Mouse (Mus musculus): ENCODE data around the gene Spindoc. TPM values are rescaled to one million over a fixed set of nuclear protein-coding genes. Genes with fewer than 3 reads are reported as not detected.

Gene Spindoc
- polyA plus RNA-seq, 1 experiment from 2014 or later, result 45.3 TPM

GRCm38 (mm10) chr19:7341512-7342397 is 41.0 kb downstream of the Spindoc start, which contains the start of gene Mark2:
Gene Mark2, minus strand, starts transcription at chr19:7341860.
- Histone ChIP-seq H3K36me3 (0 out of 2 replicates have a peak, but pooled peaks cover 4% of the 10 kb centered on the region), H3K4me2 (replicated peaks) (peak within 1 kb of the TSS; percentile 89), H3K4me3 (replicated peaks) (peak within 1 kb of the TSS; percentile 93), H3K4me1 (replicated peaks) (peaks cover 43% of the 10 kb centered on the region), H3K27ac (peak within 1 kb of the TSS; percentile 89), H3K27me3 (no peaks in the 10 kb centered on the region), H3K9ac (replicated peaks) (peak within 1 kb of the TSS; percentile 99), H3K9me3 (no peaks in the 10 kb centered on the region)
- 2% methylated on average over 52 of the region's 63 CpGs for WGBS
- peak; percentile 97 for ATAC-seq

- ATAC-seq, result peak; percentile 87
These were observed 41.9 kb downstream of the Spindoc start for GRCm38 (mm10) chr19:7340780-7341475.

GRCm38 (mm10) chr19:7340371-7340779 is 42.4 kb downstream of the Spindoc start:
- Histone ChIP-seq H3K4me2 (replicated peaks) (peak overlapping the region; percentile 89), H3K27me3 (no peaks in the 10 kb centered on the region), H3K27ac (peak overlapping the region; percentile 89), H3K9ac (replicated peaks) (peak overlapping the region; percentile 99), H3K4me1 (replicated peaks) (peaks cover 57% of the 10 kb centered on the region), H3K4me3 (replicated peaks) (peak overlapping the region; percentile 93), H3K9me3 (no peaks in the 10 kb centered on the region), H3K36me3 (0 out of 2 replicates have a peak, but pooled peaks cover 4% of the 10 kb centered on the region)
- ATAC-seq, result no peak
- 1% methylated on average over 15 of the region's 15 CpGs for WGBS

More at GRCm38 (mm10) chr19:7340780-7341475, 41.9 kb downstream of the Spindoc start:
- H3K4me3 ChIP-seq (replicated peaks), result peak overlapping the region; percentile 93
- 1% methylated on average over 32 of the region's 46 CpGs for WGBS
- peak overlapping the region; percentile 99 for H3K9ac ChIP-seq (replicated peaks)
- H3K9me3 ChIP-seq, result no peaks in the 10 kb centered on the region
- H3K4me2 ChIP-seq (replicated peaks), result peak overlapping the region; percentile 89
- no peaks in the 10 kb centered on the region for H3K27me3 ChIP-seq
- 0 out of 2 replicates have a peak, but pooled peaks cover 4% of the 10 kb centered on the region for H3K36me3 ChIP-seq
- peaks cover 52% of the 10 kb centered on the region for H3K4me1 ChIP-seq (replicated peaks)
- H3K27ac ChIP-seq, result peak overlapping the region; percentile 89

- Histone ChIP-seq H3K4me3 (replicated peaks) (peak overlapping the region; percentile 93), H3K36me3 (0 out of 2 replicates have a peak, but pooled peaks cover 4% of the 10 kb centered on the region), H3K9me3 (no peaks in the 10 kb centered on the region), H3K27me3 (no peaks in the 10 kb centered on the region), H3K9ac (replicated peaks) (peak overlapping the region; percentile 99), H3K4me1 (replicated peaks) (peaks cover 58% of the 10 kb centered on the region), H3K27ac (no peak overlapping the region), H3K4me2 (replicated peaks) (peak overlapping the region; percentile 89)
- 53% methylated on average over 4 of the region's 4 CpGs for WGBS
- no peak for ATAC-seq
These were observed 42.9 kb downstream of the Spindoc start for GRCm38 (mm10) chr19:7339867-7340266.

- H3K9me3 ChIP-seq, result no peaks in the 10 kb centered on the region
- no peak for ATAC-seq
- H3K4me3 ChIP-seq (replicated peaks), result peak overlapping the region; percentile 93; the same call in 1 of the 2 replicates
- H3K27ac ChIP-seq, result no peak overlapping the region
- no peaks in the 10 kb centered on the region for H3K27me3 ChIP-seq
- peaks cover 4% of the 10 kb centered on the region; the same call in 1 of the 2 replicates for H3K36me3 ChIP-seq
- WGBS, result 74% methylated on average over 5 of the region's 5 CpGs
- H3K9ac ChIP-seq (replicated peaks), result peak overlapping the region; percentile 99
- peak overlapping the region; percentile 89 for H3K4me2 ChIP-seq (replicated peaks)
- H3K4me1 ChIP-seq (replicated peaks), result peaks cover 58% of the 10 kb centered on the region
These were observed 43.8 kb downstream of the Spindoc start for GRCm38 (mm10) chr19:7339026-7339425.

- no peaks in the 10 kb centered on the region for H3K27me3 ChIP-seq
- H3K27ac ChIP-seq, result no peak overlapping the region
- no peaks in the 10 kb centered on the region for H3K9me3 ChIP-seq
- H3K4me1 ChIP-seq (replicated peaks), result peaks cover 58% of the 10 kb centered on the region
- ATAC-seq, result no peak
- peaks cover 12% of the 10 kb centered on the region; the same call in 1 of the 2 replicates for H3K36me3 ChIP-seq
- peak overlapping the region; percentile 99; the same call in 1 of the 2 replicates for H3K9ac ChIP-seq (replicated peaks)
- WGBS, result 95% methylated on average over 2 of the region's 2 CpGs
- H3K4me2 ChIP-seq (replicated peaks), result peak overlapping the region; percentile 89; the same call in 1 of the 2 replicates
- H3K4me3 ChIP-seq (replicated peaks), result no peak overlapping the region
These were observed 44.9 kb downstream of the Spindoc start for GRCm38 (mm10) chr19:7337781-7338342.

- Histone ChIP-seq H3K4me2 (replicated peaks) (no peak overlapping the region), H3K27me3 (no peaks in the 10 kb centered on the region), H3K4me3 (replicated peaks) (no peak overlapping the region), H3K9ac (replicated peaks) (no peak overlapping the region), H3K9me3 (no peaks in the 10 kb centered on the region), H3K36me3 (peaks cover 18% of the 10 kb centered on the region), H3K27ac (no peak overlapping the region), H3K4me1 (replicated peaks) (peaks cover 53% of the 10 kb centered on the region)
- 95% methylated on average over 4 of the region's 4 CpGs for WGBS
- no peak for ATAC-seq
These were observed 47.1 kb downstream of the Spindoc start for GRCm38 (mm10) chr19:7335656-7336055.

GRCm38 (mm10) chr19:7334049-7334448 is 48.7 kb downstream of the Spindoc start:
- Histone ChIP-seq H3K27ac (no peak overlapping the region), H3K36me3 (peaks cover 25% of the 10 kb centered on the region), H3K9ac (replicated peaks) (no peak overlapping the region), H3K4me1 (replicated peaks) (peaks cover 37% of the 10 kb centered on the region), H3K9me3 (no peaks in the 10 kb centered on the region), H3K4me2 (replicated peaks) (no peak overlapping the region), H3K27me3 (no peaks in the 10 kb centered on the region), H3K4me3 (replicated peaks) (no peak overlapping the region)
- ATAC-seq, result no peak
- 88% methylated on average over 2 of the region's 2 CpGs for WGBS

GRCm38 (mm10) chr19:7321391-7321790 is 61.4 kb downstream of the Spindoc start:
- 77% methylated on average over 3 of the region's 3 CpGs for whole genome bisulfite sequencing

GRCm38 (mm10) chr19:7320181-7320580 is 62.6 kb downstream of the Spindoc start:
- no peak overlapping the region for H3K9ac ChIP-seq (replicated peaks)
- no peak overlapping the region for H3K27ac ChIP-seq
- no peak overlapping the region for H3K4me3 ChIP-seq (replicated peaks)
- ATAC-seq, result no peak
- H3K4me2 ChIP-seq (replicated peaks), result no peak overlapping the region
- 76% methylated on average over 2 of the region's 2 CpGs for WGBS
- peaks cover 7% of the 10 kb centered on the region for H3K4me1 ChIP-seq (replicated peaks)
- no peaks in the 10 kb centered on the region for H3K27me3 ChIP-seq
- no peaks in the 10 kb centered on the region for H3K9me3 ChIP-seq
- no peaks in the 10 kb centered on the region for H3K36me3 ChIP-seq

More at GRCm38 (mm10) chr19:7321391-7321790, 61.4 kb downstream of the Spindoc start:
- Histone ChIP-seq H3K27ac (no peak overlapping the region), H3K4me2 (replicated peaks) (no peak overlapping the region), H3K9me3 (no peaks in the 10 kb centered on the region), H3K36me3 (no peaks in the 10 kb centered on the region), H3K4me3 (replicated peaks) (no peak overlapping the region), H3K4me1 (replicated peaks) (no peaks in the 10 kb centered on the region; the same call in 1 of the 2 replicates), H3K27me3 (no peaks in the 10 kb centered on the region), H3K9ac (replicated peaks) (no peak overlapping the region)
- ATAC-seq, result no peak

- no peak overlapping the region for H3K4me3 ChIP-seq (replicated peaks)
- WGBS, result 91% methylated on average over 4 of the region's 4 CpGs
- ATAC-seq, result no peak
These were observed 65.1 kb downstream of the Spindoc start for GRCm38 (mm10) chr19:7317716-7318115.

More at GRCm38 (mm10) chr19:7317716-7318115, 65.1 kb downstream of the Spindoc start:
- Histone ChIP-seq H3K27me3 (no peaks in the 10 kb centered on the region), H3K27ac (no peak overlapping the region), H3K36me3 (no peaks in the 10 kb centered on the region), H3K4me2 (replicated peaks) (no peak overlapping the region), H3K4me1 (replicated peaks) (peaks cover 9% of the 10 kb centered on the region), H3K9me3 (no peaks in the 10 kb centered on the region), H3K9ac (replicated peaks) (no peak overlapping the region)
